9 mouse cellular contexts compared by ENCODE assay signal in genomic region chr10:56486584-56486983, GRCm38 (mm10).
A peak's percentile ranks its signal among the peaks of the same experiment; 100 is the strongest.
DNase-seq lines count a peak whose midpoint lies in the region; ATAC-seq and TF ChIP-seq lines count a peak whose summit lies in the region.
"Had no signal": no experiment of that assay in that cellular context is flagged by ENCODE, and none has a peak within 500 bp of the region (broad histone marks: within the 10 kb centered on the region; RNA-seq: fewer than 3 reads in every experiment).

No protein-coding gene starts in this region.

- peak; percentile 79 for ATAC-seq in heart, embryonic 16.5 days (replicated peaks; ENCODE audit: extremely low read depth, insufficient read depth, low FRiP score)
- no peak for ATAC-seq in midbrain, embryonic 11.5 days (ENCODE audit: low FRiP score)

- no peak overlapping the region for H3K4me3 ChIP-seq in heart, embryonic 10.5 days
- no peak overlapping the region for H3K4me3 ChIP-seq in heart, embryonic 16.5 days (ENCODE audit: low read length)
- no peak overlapping the region for H3K4me3 ChIP-seq in myocyte
- no peak overlapping the region for H3K4me3 ChIP-seq in midbrain, embryonic 10.5 days
- H3K4me3 ChIP-seq in midbrain, embryonic 11.5 days (ENCODE audit: low read depth, low read length), result no peak overlapping the region
- H3K4me3 ChIP-seq: neural tube, embryonic 12.5 days had no signal

- H3K27ac ChIP-seq in heart, embryonic 10.5 days, result no peak overlapping the region
- H3K27ac ChIP-seq in heart, embryonic 16.5 days (ENCODE audit: low read length), result no peak overlapping the region
- H3K27ac ChIP-seq in midbrain, embryonic 10.5 days (replicated peaks), result no peak overlapping the region
- H3K27ac ChIP-seq in midbrain, embryonic 11.5 days (ENCODE audit: low read depth, low read length), result no peak overlapping the region
- H3K27ac ChIP-seq: neural tube, embryonic 12.5 days had no signal

- WGBS in heart, embryonic 10.5 days, result 35% methylated on average over 6 of the region's 6 CpGs
- WGBS in heart, embryonic 16.5 days, result 33% methylated on average over 6 of the region's 6 CpGs
- 71% methylated on average over 6 of the region's 6 CpGs for WGBS in midbrain, embryonic 10.5 days
- 84% methylated on average over 6 of the region's 6 CpGs for WGBS in midbrain, embryonic 11.5 days

- H3K9me3 ChIP-seq in heart, embryonic 10.5 days, result no peaks in the 10 kb centered on the region
- H3K9me3 ChIP-seq in heart, embryonic 16.5 days (replicated peaks; ENCODE audit: control insufficient read depth, low read length), result no peaks in the 10 kb centered on the region
- H3K9me3 ChIP-seq in midbrain, embryonic 10.5 days (replicated peaks), result no peaks in the 10 kb centered on the region
- no peaks in the 10 kb centered on the region for H3K9me3 ChIP-seq in midbrain, embryonic 11.5 days (ENCODE audit: control insufficient read depth, low read length)
- H3K9me3 ChIP-seq: neural tube, embryonic 12.5 days had no signal

- no peak overlapping the region for H3ac ChIP-seq in myocyte (ENCODE audit: control insufficient read depth, insufficient read length)

- no peak overlapping the region for H3K9ac ChIP-seq in heart, embryonic 16.5 days (ENCODE audit: low read length)
- no peak overlapping the region for H3K9ac ChIP-seq in midbrain, embryonic 11.5 days (ENCODE audit: low read length)
- H3K9ac ChIP-seq: neural tube, embryonic 12.5 days had no signal

- peaks cover 5% of the 10 kb centered on the region; the same call in 1 of the 2 replicates for H3K4me1 ChIP-seq in heart, embryonic 10.5 days
- peaks cover 3% of the 10 kb centered on the region; the same call in 1 of the 2 replicates for H3K4me1 ChIP-seq in heart, embryonic 16.5 days (ENCODE audit: control insufficient read depth, insufficient read depth, low read length)
- H3K4me1 ChIP-seq in midbrain, embryonic 10.5 days, result no peaks in the 10 kb centered on the region
- no peaks in the 10 kb centered on the region for H3K4me1 ChIP-seq in midbrain, embryonic 11.5 days (ENCODE audit: control insufficient read depth, insufficient read depth, low read length)
- H3K4me1 ChIP-seq: neural tube, embryonic 12.5 days had no signal

- no peak overlapping the region for H3K4me2 ChIP-seq in heart, embryonic 16.5 days (ENCODE audit: low read depth, low read length)
- peak overlapping the region; percentile 49 for H3K4me2 ChIP-seq in myocyte (ENCODE audit: low read depth)
- H3K4me2 ChIP-seq in midbrain, embryonic 11.5 days, result no peak overlapping the region
- H3K4me2 ChIP-seq: neural tube, embryonic 12.5 days had no signal

- no peaks in the 10 kb centered on the region for H3K36me3 ChIP-seq in heart, embryonic 10.5 days
- no peaks in the 10 kb centered on the region for H3K36me3 ChIP-seq in heart, embryonic 16.5 days (ENCODE audit: control insufficient read depth, insufficient read depth)
- H3K36me3 ChIP-seq in myocyte (ENCODE audit: control insufficient read depth, insufficient read depth), result no peaks in the 10 kb centered on the region
- no peaks in the 10 kb centered on the region for H3K36me3 ChIP-seq in midbrain, embryonic 10.5 days
- H3K36me3 ChIP-seq in midbrain, embryonic 11.5 days (ENCODE audit: control insufficient read depth, insufficient read depth, low read length), result no peaks in the 10 kb centered on the region
- H3K36me3 ChIP-seq: neural tube, embryonic 12.5 days had no signal

- no peak for TF ChIP-seq POLR2A in myocyte (IDR thresholded peaks at IDR 0.05; ENCODE audit: insufficient read length, low read depth)

- no peaks in the 10 kb centered on the region for H3K27me3 ChIP-seq in heart, embryonic 10.5 days (ENCODE audit: insufficient read depth, poor library complexity, severe bottlenecking)
- H3K27me3 ChIP-seq in heart, embryonic 16.5 days (ENCODE audit: control insufficient read depth, insufficient read depth, low read length), result no peaks in the 10 kb centered on the region
- no peaks in the 10 kb centered on the region for H3K27me3 ChIP-seq in myocyte (ENCODE audit: control insufficient read depth, insufficient read depth, insufficient read length)
- H3K27me3 ChIP-seq in midbrain, embryonic 10.5 days (ENCODE audit: low read depth, poor library complexity, severe bottlenecking), result no peaks in the 10 kb centered on the region
- no peaks in the 10 kb centered on the region for H3K27me3 ChIP-seq in midbrain, embryonic 11.5 days (ENCODE audit: control insufficient read depth, insufficient read depth, low read length)
- H3K27me3 ChIP-seq: neural tube, embryonic 12.5 days had no signal

- no peaks in the 10 kb centered on the region for H3K79me2 ChIP-seq in myocyte (ENCODE audit: control insufficient read depth, insufficient read depth)

- DNase-seq in heart, adult 11 months, result peak; percentile 96
- DNase-seq in heart, embryonic 10.5 days (ENCODE audit: low spot score), result no peak
- peak; percentile 65 for DNase-seq in adrenal gland, postnatal 25 days
- DNase-seq in midbrain, embryonic 10.5 days (ENCODE audit: low spot score), result no peak
- no peak for DNase-seq in midbrain, embryonic 11.5 days (ENCODE audit: low spot score, missing footprints)
- DNase-seq in cerebellum, postnatal 25 days, result no peak

TF ChIP-seq in myocyte, 11 proteins besides CTCF, POLR2A, EP300 and RAD21:
- TF ChIP-seq SRF (IDR thresholded peaks at IDR 0.05; ENCODE audit: control insufficient read depth, insufficient read length, low read depth) (no peak), MYOD1 (IDR thresholded peaks at IDR 0.05; ENCODE audit: control insufficient read depth in 1 of 3, insufficient read length in 2 of 3, low read depth in 2 of 3) (peak in 2 of 3 experiments; percentile 10 to 71), CEBPB (IDR thresholded peaks at IDR 0.05; ENCODE audit: insufficient read depth, poor library complexity, severe bottlenecking) (0 out of 2 replicates have a peak, but pooled peaks have one; percentile 16), TCF3 (IDR thresholded peaks at IDR 0.05; ENCODE audit: insufficient read length, low read depth) (no peak), MYOG (IDR thresholded peaks at IDR 0.05; ENCODE audit: control insufficient read depth in 1 of 3, insufficient read depth in 1 of 3, insufficient read length in 2 of 3, low read depth in 2 of 3) (peak in 1 of 3 experiments; percentile 57), E2F4 (IDR thresholded peaks at IDR 0.05; ENCODE audit: insufficient read depth) (no peak), TCF12 (IDR thresholded peaks at IDR 0.05; ENCODE audit: insufficient read depth, poor library complexity, severe bottlenecking) (no peak)
TF ChIP-seq in myocyte: peak in this region for 3.

Comparison
In these comparisons a context has a peak if more than half of its experiments do, and no peak if none do; other contexts are left out.
1. DNase-seq: peak in heart, adult 11 months (single experiment) and adrenal gland, postnatal 25 days (single experiment); none in heart, embryonic 10.5 days (single experiment), midbrain, embryonic 10.5 days (single experiment), midbrain, embryonic 11.5 days (single experiment) and cerebellum, postnatal 25 days (0 of 2).